Mouse (Mus musculus): ENCODE measurements around the gene Papss1.
A peak's percentile ranks its signal among the peaks of the same experiment; 100 is the strongest.

- TF ChIP-seq CTCF (IDR thresholded peaks at IDR 0.05): peak; percentile 51
- no peak for TF ChIP-seq EP300 (IDR thresholded peaks at IDR 0.05)
These were observed 22.2 kb downstream of the Papss1 start for GRCm38 (mm10) chr3:131586818-131587217.

Data from lung, postnatal 0 days (tissue).